Mouse (Mus musculus) ZHBTc4 (cell line): ENCODE data around the gene Timp3.

Experiments used
- DNase-seq: peaks from one replicate; pipeline ENCODE4 v3.0.0-alpha.2; 2011; ENCODE audit warnings: low read depth, low spot score

Timp3 gene

DNA sequence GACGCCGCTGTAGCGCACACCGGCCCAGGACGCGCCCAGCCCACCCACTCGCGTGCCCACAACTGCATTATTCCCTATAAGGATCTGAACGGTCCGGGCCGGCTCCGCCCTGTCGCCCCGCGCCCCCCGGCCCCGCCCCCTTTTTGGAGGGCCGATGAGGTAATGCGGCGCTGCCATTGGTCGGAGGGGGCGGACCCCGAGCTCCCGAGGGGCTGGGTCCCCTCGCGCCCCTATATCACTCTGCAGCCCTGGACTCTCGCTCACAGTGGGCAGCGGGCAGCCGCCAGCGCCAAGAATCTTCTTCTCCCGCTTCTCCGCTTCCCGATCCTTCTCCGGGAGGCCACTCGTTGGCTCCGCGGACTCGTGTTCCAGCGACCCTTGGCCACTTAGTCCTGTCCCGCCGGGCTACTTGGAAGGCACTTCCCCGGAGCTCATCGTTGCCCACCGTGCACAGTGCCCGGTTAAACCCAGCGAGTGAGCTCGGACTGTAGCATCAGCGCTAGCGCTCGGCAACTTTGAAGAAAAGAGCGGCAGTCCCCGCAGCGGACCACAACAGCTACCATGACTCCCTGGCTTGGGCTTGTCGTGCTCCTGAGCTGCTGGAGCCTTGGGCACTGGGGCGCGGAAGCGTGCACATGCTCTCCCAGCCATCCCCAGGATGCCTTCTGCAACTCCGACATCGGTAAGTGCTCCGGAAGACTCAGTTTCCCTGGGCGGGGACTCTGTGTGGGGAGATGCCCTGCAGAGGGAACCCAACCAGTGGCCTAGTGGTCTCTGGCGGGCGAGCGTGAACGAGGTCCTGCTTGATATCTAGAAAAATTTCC is at the start of gene Timp3:
Gene Timp3, plus strand, starts transcription at position 80 of the 824 bp plus-strand sequence.
- peak; percentile 49 for DNase-seq

DNA sequence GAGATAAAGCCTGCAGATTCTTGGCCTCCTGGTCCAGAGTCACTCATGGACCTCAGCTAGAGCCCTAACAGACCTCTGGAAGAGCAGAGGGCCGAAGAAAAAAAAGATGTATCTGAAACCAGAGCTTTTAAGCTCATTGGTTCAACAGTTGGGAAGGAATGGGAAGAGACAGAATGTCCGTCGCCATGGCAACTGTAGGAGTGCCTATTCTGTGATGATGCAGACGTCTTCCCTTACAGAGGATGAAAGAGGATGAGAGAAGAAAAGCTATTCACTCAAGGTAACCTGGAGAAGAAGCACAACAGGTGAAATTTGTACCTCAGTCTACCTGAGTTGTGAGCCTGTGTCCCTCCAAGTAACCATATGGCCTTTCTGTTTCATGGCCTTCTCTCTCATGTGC is 44.0 kb upstream of the Timp3 start:
- peak; percentile 26 for DNase-seq

DNA sequence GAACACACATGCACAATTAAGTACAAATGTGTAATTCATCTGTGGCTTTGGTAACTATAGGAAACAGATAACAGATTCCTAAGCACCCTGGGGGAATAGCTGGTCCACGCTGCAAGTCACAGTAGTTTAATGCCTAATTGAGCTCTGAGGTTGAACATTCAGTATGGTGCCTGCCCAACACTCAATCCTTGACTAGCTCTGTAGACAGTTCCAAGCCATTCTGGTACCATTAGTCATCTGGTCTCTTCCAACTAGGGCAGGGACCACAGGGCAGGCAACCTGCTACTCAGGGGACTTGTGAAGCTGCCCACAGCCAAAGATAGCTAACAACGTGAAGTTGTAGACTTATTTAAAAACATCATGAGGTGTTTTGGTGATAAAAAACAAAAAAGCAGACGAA is 43.1 kb upstream of the Timp3 start:
- DNase-seq, result no peak

DNA sequence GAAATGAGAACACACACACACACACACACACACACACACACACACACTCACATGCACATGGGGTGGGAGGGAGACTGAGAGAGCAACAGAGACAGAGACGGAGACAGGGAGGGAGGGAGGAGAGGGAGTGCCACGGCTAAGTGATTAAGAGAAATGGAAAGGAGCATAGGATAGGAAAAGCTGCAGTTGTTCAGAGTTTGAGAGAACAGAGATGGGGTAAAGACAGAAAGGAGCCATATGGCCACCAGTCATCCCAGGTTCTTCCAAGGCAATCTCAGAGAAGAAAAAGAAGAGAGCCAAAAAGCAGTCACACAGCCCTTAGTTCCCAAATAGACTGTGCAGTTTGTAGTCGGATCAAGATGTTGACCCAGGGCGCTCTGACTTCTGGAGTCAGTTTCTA is 42.1 kb upstream of the Timp3 start:
- DNase-seq, result no peak

DNA sequence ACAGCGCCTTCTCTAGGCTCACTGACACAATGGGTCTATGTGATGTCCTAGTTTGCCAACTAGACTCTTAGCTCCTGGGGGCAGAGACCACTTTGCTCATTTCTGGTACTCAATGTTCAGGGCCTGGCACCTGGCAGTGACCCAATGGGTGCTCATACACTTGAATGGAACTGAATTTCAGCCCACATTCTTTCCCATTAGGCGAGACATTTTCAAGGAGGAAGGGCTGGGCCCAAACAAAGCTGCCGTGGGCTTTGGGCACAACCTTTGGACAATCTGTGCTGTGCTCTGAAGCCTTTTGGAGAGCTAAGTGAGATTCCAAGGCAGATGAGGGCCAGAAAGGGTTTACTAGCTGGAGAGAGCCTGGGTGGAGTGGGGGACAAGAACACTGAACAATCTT is 41.2 kb upstream of the Timp3 start:
- DNase-seq, result peak; percentile 3

DNA sequence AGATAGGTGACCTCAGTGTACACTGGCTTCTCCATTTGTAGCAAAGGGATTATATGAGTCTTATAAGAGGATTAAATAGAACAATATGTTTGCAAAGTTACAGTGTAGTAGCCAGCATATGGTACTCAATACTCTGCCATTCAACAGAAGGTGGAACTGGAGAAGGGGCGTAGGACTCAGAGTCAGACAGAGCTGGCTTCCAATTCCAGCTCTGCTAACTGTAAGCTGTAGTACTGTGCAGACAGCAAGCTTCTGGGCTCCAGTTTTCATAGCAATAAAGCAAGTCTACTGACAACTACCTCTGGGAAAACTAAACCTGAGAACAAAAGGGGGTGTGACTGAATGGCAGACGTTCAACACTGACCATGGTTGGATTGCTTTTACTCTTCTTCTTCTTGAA is 38.4 kb upstream of the Timp3 start:
- DNase-seq, result no peak

DNA sequence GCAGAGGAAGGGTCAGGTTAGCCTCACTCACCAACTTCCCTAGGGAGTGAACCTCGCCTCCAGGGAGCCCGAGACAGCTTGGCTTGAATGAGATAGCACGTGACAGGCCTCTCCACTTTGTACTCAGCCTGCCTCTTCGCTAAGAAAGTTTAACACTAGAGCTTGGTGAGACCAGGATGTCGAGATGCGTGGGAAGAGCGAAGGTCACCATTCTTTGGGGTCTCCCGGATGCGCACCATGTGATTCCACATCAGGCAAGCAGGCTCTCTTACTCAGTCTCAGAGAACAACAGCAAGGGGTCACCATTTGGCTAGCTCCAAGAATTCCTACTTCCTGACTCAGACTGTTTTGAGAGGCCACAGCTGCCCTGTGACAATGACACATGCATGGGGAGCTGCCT is 35.6 kb upstream of the Timp3 start:
- no peak for DNase-seq

DNA sequence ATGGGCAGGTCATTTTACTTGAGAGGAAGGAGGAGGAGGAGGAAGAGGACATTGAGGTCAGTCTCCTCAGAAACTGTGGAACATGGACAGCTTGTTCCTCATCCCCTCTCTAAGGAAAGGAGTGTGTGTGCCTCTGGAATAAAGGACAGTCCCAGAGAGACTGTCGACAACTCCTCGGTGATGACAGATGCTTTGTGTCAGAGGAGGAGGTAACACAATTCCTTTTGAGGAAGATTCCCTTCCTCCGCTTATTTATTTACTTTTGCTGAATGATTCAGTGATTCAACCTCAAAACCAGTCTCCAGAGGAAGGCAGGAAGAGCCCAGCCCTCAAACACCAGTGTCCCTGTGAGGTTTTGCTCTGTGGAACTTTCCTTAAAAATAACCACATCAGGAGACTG is 29.9 kb upstream of the Timp3 start:
- no peak for DNase-seq

DNA sequence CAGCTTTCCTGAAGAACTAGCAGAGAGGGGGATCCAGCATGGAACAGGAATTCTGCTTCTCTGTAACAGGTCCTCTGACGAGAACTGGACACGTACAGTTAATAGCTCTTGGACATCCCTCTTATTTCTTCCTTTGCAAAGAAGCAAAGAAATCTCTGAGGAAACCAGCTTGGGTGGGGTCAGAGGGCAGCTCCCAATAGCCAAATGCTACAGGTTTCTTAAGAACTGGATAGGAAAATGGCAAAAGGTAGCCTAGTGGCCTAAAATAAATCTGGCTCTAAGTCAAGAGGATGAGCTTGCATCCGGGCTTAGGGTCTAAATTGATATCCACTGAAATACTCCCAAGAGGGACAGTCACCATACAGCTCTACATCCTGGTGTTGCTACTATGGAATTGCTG is 27.3 kb upstream of the Timp3 start:
- DNase-seq, result no peak

DNA sequence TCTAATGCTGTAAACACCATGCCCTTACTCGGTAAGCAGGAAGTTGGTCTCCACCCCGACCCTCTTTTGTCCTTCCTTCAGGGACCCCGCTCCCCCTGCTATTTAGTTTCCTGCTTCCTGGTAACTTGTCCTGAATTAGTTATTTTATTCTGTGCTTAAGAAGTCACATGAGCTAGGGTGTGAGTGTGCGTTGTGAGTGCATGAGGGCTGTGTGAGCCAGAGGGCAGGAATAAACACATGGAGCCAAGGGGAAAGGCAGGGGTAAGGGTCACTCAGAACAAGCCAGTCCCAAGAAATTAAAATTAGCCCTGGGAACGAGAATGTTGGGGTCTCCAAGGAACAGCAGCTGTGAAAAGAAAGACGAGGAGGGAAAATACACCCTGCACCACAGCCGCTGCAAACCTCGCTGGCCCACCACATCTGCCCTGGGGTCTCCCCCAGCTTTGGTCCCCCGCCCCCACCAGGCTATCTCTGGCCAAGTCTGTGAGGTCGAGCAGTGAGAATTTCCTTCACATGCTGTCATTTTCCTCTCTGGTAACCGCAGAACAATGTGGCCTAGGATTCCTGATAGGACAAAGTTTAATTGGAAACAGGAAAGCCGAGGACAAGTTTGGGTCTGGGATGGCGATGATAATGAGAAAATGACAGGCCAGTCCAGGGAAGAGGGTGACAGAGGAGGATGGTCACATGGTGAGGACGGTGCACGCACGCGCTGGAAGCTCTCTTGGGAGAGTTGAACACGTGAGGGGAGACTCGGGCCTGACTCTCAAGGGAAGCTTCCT is 26.6 kb upstream of the Timp3 start:
- DNase-seq, result no peak

DNA sequence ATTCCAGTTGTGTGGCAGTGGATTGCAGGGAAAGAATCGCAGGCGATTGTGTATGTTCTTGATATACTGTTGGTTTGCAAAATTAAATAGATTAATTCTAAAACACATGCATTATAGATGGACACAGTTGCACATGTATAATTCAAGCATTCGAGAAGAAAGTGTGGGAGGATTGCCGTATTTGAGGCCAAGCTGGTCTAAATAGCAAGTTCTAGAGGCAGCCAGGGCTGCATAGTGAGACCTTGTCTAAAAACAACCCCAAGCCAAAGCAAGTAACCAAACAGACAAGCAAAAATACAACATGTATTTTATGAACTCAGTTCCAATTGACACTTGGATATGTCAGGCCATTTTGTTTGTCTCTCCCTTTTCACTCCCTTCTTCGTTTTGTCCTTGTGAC is 24.6 kb upstream of the Timp3 start:
- no peak for DNase-seq

DNA sequence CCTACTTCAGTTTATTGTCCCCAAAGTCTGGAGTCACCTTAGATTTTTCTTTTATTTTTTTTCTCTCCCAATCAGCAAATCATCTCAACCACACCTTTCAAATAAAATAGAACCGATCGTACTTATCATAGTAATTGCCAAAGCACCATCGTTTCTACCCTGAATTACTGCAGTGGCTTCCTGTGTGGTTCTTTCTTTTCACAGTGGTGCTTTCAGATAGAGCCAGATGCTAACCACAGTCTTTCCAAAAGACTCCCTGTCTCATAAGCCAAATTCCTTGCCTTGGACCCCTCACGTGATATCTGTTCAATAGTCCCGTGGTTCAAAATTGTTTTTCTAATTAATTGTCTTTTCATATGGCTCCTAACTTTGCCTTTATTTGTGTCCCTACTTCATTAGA is 22.8 kb upstream of the Timp3 start:
- DNase-seq, result no peak

DNA sequence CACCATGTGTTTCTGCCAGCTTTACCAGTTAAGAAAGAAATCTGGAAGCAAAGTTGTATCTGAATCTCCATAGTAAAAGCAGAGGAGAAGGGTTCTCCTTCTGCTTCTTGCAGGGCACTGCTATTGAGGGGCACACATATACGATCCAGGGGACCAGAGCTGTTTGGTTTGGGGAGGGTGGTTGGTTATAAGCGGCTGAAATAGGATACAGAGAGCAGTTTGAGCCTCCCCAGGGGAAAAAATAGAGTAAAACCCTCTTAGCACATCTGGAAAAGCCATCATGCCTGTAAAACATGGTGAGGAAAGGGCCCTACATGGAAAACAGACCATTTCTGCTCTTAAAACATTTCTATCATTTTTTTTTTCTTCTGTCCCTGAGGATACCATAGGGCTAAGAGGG is 21.7 kb upstream of the Timp3 start:
- DNase-seq, result no peak

DNA sequence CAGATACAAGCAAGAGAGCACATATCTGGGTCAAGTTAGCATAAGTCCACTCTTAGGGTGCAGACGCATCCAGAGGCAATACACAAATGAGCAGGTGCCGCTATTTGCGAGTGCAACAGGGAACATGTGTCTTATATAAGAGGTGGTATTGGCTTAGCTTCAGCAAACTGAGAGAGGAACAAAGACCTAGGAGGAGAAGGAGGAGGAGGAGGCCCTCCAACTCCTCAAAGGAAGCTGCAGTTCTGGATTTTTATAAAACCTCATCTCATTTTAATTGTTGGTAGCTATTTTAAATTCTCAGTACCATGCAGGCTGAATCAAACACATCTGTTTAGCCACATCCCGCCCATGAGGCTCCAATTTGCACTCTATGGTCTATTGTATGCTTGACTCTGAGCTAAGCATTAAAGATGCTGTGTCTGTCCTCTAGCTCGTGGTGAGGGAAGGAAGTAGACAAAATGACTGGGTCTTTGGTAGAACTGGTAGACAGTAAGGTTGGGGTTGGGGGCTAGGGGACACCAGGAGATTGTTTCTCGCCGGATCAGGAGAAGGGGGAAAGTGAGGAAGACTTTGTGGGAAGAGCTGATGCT is 20.5 kb upstream of the Timp3 start:
- DNase-seq, result no peak

DNA sequence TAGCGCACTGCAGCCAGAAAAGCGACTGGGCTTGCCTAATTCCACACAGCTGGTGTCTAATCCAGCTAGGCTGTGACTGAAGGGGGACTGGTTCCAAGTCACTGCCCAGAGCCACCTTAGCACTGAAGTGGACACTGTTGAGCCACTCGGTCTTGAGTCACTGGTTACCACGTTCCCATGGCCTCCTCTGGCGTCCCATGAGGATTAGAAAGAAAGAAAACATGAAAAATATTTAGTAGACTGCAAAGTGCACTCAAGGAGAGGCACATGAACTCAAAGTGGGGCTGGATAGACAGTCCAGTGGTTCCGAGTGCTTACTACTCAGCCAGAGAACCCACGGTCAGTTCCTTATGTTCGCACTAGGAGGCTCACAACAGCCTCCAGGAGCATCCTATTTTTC is 18.9 kb upstream of the Timp3 start:
- DNase-seq, result no peak

DNA sequence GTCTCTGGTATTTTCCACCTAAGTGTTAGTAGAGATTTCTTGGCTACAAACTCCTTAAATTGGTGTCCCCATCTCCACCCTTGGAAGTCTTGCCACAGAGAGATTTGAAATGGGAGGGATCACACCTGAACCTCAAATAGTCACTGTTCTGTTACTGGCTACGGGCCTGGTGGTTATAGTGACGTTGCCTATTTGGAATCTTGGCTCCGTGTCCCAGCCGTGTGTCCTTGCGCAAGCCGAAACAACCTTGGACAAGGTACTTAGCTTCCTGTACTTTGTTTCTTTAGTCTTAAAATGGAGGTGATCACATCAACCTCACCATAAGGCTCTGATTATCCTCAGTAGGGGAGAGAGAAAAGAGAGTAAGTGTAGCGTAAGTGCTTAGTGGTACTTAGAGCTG is 13.7 kb upstream of the Timp3 start:
- DNase-seq, result peak; percentile 16

DNA sequence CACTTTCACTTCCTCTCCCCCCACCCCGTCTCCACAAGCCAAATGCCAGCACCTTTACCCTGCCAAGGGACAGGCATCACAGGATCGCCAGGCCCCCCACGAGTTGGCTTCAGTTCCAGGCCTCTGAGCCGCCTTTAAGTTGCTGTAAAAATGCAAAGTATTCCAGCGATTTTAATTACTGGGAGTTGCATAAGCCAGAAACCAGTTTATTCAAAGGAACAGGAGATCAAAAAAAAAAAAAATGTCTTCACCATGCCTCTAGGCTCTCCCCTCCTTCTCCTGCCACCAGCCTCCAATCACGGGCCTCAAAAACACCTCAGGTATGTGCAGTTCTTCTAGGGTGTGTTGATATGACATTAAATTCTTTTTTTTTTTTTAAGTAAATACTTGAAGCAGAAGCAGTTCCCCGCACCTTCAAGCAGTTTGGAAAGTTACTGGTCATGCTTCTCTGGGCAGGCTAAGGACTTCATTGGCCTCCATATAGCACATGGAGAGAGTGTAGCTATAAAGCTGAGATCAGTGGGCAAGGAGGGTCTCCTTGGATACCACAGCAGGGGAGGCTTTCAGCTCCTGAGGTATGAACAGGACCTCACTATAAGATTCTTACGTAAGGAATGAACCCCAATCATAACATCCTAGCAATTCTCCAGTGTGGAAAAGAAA is 9.9 kb upstream of the Timp3 start:
- no peak for DNase-seq

DNA sequence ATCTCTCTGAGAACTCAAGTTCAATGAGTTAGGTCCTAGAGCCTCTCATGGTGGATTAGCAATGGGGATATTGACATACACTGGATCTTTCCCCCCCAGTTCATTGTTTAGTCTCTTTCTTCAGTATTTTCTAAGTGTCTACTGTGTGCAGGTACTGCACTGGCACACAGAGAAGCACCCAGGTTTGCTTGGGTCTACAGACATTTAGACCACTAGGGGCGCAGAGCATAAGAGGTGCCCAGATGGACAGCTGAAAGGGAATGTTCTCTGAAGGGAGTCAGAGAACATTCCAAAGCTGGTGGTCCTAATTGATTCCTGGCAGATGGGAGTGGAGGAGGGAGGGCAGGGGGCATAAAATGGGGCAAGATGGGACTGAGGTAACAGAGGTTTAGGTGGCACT is 6.3 kb upstream of the Timp3 start:
- no peak for DNase-seq

DNA sequence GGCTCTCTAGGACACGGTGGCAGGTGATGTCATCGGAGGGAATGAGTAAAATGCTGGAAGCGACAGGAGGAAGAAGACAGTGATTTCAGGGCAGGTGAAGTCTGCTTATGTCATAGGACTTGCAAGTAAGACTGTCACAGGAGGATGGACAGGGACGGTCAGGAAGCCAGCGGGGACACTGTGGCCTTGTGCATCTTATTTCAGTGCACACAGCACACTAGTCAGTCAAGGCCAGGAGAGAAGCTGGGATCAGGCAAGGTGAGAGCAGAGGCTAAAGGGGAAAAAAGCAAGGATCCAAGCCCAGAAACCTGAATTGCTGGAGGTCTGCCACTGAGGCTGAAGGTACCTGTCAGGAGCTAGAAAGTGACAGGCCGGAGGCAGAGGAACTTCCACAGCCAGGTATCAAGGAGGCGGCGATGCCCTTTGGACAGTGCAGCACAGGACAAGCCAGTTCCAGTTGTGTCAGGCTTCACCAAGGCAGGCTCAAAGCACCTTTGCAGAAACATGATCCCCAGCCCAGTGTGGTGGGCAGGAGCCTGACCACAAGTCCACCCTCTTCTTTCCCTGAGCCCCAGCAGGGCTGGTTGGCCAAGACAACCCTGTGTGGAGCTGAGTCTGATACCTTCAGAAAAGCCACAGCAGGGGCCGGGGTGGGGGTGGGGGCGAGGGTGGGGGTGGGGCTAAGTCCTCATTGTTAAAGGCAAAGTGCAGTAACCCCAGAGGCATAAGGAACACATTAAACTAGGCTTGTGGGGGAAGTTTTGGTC is 5.4 kb upstream of the Timp3 start:
- no peak for DNase-seq

DNA sequence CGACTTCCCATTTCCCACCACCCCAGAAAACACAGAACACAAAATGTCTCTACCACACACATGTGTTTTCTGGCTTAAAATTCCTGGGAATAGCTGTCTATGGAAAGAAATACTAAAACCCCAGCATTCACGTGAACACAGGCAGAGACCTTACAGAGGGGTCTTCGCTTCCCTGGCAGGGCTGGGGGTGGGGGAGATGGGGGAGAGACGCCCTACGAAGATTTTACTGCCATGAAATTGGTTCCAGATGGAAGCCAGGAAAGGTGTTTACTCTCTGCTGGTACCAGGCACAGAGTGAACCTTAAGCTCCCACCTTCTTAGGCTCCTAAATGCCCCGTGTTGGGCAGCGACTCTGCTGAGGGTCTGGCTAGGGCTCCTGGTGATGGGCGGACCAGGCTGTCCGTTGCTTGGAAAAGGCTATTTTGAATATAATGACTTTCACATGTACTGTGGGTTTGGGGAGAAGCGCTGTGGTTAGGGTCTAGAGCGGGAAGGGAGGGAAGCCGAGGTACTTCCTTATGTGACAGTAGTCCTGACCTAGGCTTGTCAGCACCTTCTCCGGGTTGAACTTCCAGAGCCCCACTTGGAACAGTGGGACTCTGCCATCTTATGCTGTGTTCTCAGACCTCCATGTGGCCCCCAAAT is 4.6 kb upstream of the Timp3 start:
- peak; percentile 12 for DNase-seq

DNA sequence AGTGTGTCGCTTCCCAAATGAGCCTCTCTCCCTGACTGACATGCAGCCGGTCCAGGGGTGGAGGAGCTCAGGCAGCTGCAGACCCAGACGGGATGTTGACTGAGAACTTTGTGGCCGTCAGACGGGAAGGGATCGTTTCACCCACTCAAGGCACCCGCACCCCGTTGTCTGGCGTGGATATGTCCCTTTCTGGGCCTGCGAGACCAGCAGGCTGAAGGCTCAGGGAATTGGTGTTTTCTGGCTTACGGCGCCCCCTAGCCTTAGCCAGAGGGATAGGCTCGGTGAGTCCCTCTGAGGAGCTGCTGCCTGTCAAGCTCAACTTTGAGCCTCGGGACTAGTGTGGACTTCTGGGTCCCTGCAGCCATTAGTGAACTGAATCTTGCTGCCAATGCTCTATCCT is 4.1 kb upstream of the Timp3 start:
- DNase-seq, result peak; percentile 74
